In the genomic region with DNA sequence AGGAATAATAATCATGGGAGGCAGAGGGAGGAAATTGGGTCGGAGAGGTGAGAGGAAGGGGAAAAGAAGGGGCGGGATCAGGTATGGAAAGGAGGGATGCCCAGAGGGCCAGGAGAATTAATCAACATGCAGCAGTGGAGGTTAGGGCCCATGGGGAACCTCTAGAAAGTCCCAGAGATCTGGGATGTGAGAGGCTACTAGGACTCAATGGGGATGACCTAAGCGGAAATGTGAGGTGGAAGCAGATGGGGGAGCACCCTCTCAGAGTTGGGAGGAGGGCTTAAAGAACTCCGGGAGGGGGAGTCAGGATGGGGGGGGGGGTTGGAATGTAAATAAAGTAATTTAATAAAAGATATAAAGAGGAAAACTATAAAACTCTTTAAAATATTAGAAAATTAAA, we compare ENCODE assay signal across 8 mouse cellular contexts. TPM values are rescaled to one million over a fixed set of nuclear protein-coding genes. Genes with fewer than 3 reads are reported as not detected.
DNase-seq lines count a peak whose midpoint lies in the region; ATAC-seq and TF ChIP-seq lines count a peak whose summit lies in the region.

No protein-coding gene starts in this region.

- H3K4me1 ChIP-seq in hindbrain, embryonic 11.5 days (replicated peaks; ENCODE audit: control insufficient read depth, insufficient read depth, low read length), result no peaks in the 10 kb centered on the region
- peaks cover 6% of the 10 kb centered on the region for H3K4me1 ChIP-seq in hindbrain, embryonic 16.5 days (ENCODE audit: control insufficient read depth, insufficient read depth, low read depth, low read length)
- H3K4me1 ChIP-seq in ES-Bruce4 (ENCODE audit: control insufficient read depth, insufficient read depth, low read length), result no peaks in the 10 kb centered on the region
- 0 out of 2 replicates have a peak, but pooled peaks cover 5% of the 10 kb centered on the region for H3K4me1 ChIP-seq in embryonic facial prominence, embryonic 12.5 days
- 0 out of 4 replicates have a peak, but pooled peaks cover 0 to 3% of the 10 kb centered on the region in 2 experiments for H3K4me1 ChIP-seq in liver, embryonic 14.5 days (replicated peaks; ENCODE audit: control insufficient read depth in 2 of 2, insufficient read depth in 2 of 2, low read length in 1 of 2)

- H3K27ac ChIP-seq in hindbrain, embryonic 11.5 days (ENCODE audit: low read depth, low read length), result no peak overlapping the region
- no peak overlapping the region for H3K27ac ChIP-seq in hindbrain, embryonic 16.5 days (ENCODE audit: low read depth, low read length)
- H3K27ac ChIP-seq in ES-Bruce4 (ENCODE audit: insufficient read depth, low read length), result peak overlapping the region; percentile 49
- H3K27ac ChIP-seq in embryonic facial prominence, embryonic 12.5 days, result no peak overlapping the region
- no peak overlapping the region for H3K27ac ChIP-seq in liver, embryonic 14.5 days

- H3K36me3 ChIP-seq in hindbrain, embryonic 11.5 days (ENCODE audit: control insufficient read depth, insufficient read depth, low read length), result no peaks in the 10 kb centered on the region
- peaks cover 2% of the 10 kb centered on the region; the same call in 1 of the 2 replicates for H3K36me3 ChIP-seq in hindbrain, embryonic 16.5 days (ENCODE audit: control insufficient read depth, insufficient read depth, low read length)
- peaks cover 3% of the 10 kb centered on the region for H3K36me3 ChIP-seq in ES-Bruce4 (ENCODE audit: control insufficient read depth, insufficient read depth, low read length, poor library complexity, severe bottlenecking)
- 0 out of 2 replicates have a peak, but pooled peaks cover 12% of the 10 kb centered on the region for H3K36me3 ChIP-seq in embryonic facial prominence, embryonic 12.5 days
- H3K36me3 ChIP-seq in liver, embryonic 14.5 days (replicated peaks; ENCODE audit: control insufficient read depth, insufficient read depth, low read depth), result no peaks in the 10 kb centered on the region; the same call in 1 of the 2 replicates

- no peaks in the 10 kb centered on the region for H3K9me3 ChIP-seq in hindbrain, embryonic 11.5 days (ENCODE audit: control insufficient read depth, low read length)
- no peaks in the 10 kb centered on the region for H3K9me3 ChIP-seq in hindbrain, embryonic 16.5 days (ENCODE audit: control insufficient read depth, low read length)
- H3K9me3 ChIP-seq in ES-Bruce4 (replicated peaks; ENCODE audit: control insufficient read depth, insufficient read depth, low read length, poor library complexity, severe bottlenecking), result no peaks in the 10 kb centered on the region
- H3K9me3 ChIP-seq in embryonic facial prominence, embryonic 12.5 days, result no peaks in the 10 kb centered on the region
- H3K9me3 ChIP-seq in liver, embryonic 14.5 days (ENCODE audit: control insufficient read depth, low read length), result no peaks in the 10 kb centered on the region

- H3K9ac ChIP-seq in hindbrain, embryonic 11.5 days (ENCODE audit: low read depth, low read length), result no peak overlapping the region
- no peak overlapping the region for H3K9ac ChIP-seq in hindbrain, embryonic 16.5 days (ENCODE audit: low read depth, low read length)
- peak overlapping the region; percentile 87 for H3K9ac ChIP-seq in ES-Bruce4 (ENCODE audit: low read depth, poor library complexity, severe bottlenecking)
- H3K9ac ChIP-seq in embryonic facial prominence, embryonic 12.5 days, result no peak overlapping the region
- H3K9ac ChIP-seq in liver, embryonic 14.5 days (replicated peaks), result no peak overlapping the region

- 78% methylated on average over 4 of the region's 4 CpGs for WGBS in hindbrain, embryonic 11.5 days
- WGBS in hindbrain, embryonic 16.5 days, result 82% methylated on average over 4 of the region's 4 CpGs
- 72% methylated on average over 4 of the region's 4 CpGs for WGBS in embryonic facial prominence, embryonic 12.5 days
- WGBS in liver, embryonic 14.5 days (ENCODE audit: insufficient replicate concordance), result 67% methylated on average over 4 of the region's 4 CpGs

- intact Hi-C loops in gastrocnemius, postnatal 14 days (cut with DNase I; ENCODE audit: low total_unique reads), result no loop called here

- no peak for ATAC-seq in hindbrain, embryonic 11.5 days (ENCODE audit: low FRiP score)
- ATAC-seq in hindbrain, embryonic 16.5 days, result no peak
- ATAC-seq in embryonic facial prominence, embryonic 12.5 days (ENCODE audit: insufficient number of reproducible peaks, insufficient read depth, low FRiP score, low TSS enrichment), result no peak
- ATAC-seq in liver, embryonic 14.5 days (ENCODE audit: insufficient read depth), result no peak

- no peak for TF ChIP-seq POLR2A in ES-Bruce4 (IDR thresholded peaks at IDR 0.05; ENCODE audit: insufficient read depth, low read length)

- H3K4me3 ChIP-seq in hindbrain, embryonic 11.5 days (ENCODE audit: low read depth, low read length), result peak overlapping the region; percentile 82
- no peak overlapping the region for H3K4me3 ChIP-seq in hindbrain, embryonic 16.5 days (ENCODE audit: low read length)
- H3K4me3 ChIP-seq in ES-Bruce4 (ENCODE audit: low read depth, low read length), result peak overlapping the region; percentile 46
- no peak overlapping the region; the same call in 1 of the 2 replicates for H3K4me3 ChIP-seq in embryonic facial prominence, embryonic 12.5 days
- H3K4me3 ChIP-seq in liver, embryonic 14.5 days (ENCODE audit: insufficient read depth in 1 of 2, low read depth in 2 of 2, low read length in 2 of 2), result peak overlapping the region in 1 of 2 experiments; percentile 99; a peak in 2 of 4 replicates

- H3K4me2 ChIP-seq in hindbrain, embryonic 11.5 days (replicated peaks; ENCODE audit: low read depth, low read length), result no peak overlapping the region; the same call in 1 of the 2 replicates
- H3K4me2 ChIP-seq in hindbrain, embryonic 16.5 days (ENCODE audit: low read length), result no peak overlapping the region; the same call in 1 of the 2 replicates
- peak overlapping the region; percentile 63 for H3K4me2 ChIP-seq in embryonic facial prominence, embryonic 12.5 days (replicated peaks)
- H3K4me2 ChIP-seq in liver, embryonic 14.5 days (ENCODE audit: low read depth), result peak overlapping the region; percentile 80

- TF ChIP-seq EP300 in ES-Bruce4 (IDR thresholded peaks at IDR 0.05; ENCODE audit: insufficient read depth, low read depth, low read length), result no peak
- no peak for TF ChIP-seq EP300 in liver, embryonic 14.5 days (IDR thresholded peaks at IDR 0.05; ENCODE audit: low read depth)

- no peak for TF ChIP-seq CTCF in ES-Bruce4 (IDR thresholded peaks at IDR 0.05; ENCODE audit: low read depth, low read length)
- no peak for TF ChIP-seq CTCF in liver, embryonic 14.5 days (IDR thresholded peaks at IDR 0.05; ENCODE audit: low read depth)

- no peak for DNase-seq in hindbrain, embryonic 11.5 days (ENCODE audit: low spot score)
- DNase-seq in liver, embryonic 14.5 days (ENCODE audit: low read depth in 3 of 3, low spot score in 3 of 3), result no peak
- DNase-seq in gastrocnemius, postnatal 14 days, result no peak
- DNase-seq in adrenal gland, postnatal 36 days, result no peak
- DNase-seq in spleen, adult 12 weeks (ENCODE audit: low spot score), result no peak

- H3K27me3 ChIP-seq in hindbrain, embryonic 11.5 days (ENCODE audit: control insufficient read depth, insufficient read depth, low read length), result no peaks in the 10 kb centered on the region
- no peaks in the 10 kb centered on the region for H3K27me3 ChIP-seq in hindbrain, embryonic 16.5 days (replicated peaks; ENCODE audit: control insufficient read depth, insufficient read depth, low read length)
- H3K27me3 ChIP-seq in ES-Bruce4 (ENCODE audit: control insufficient read depth, insufficient read depth, low read length, poor library complexity, severe bottlenecking), result no peaks in the 10 kb centered on the region
- H3K27me3 ChIP-seq in embryonic facial prominence, embryonic 12.5 days, result no peaks in the 10 kb centered on the region
- no peaks in the 10 kb centered on the region for H3K27me3 ChIP-seq in liver, embryonic 14.5 days (ENCODE audit: control insufficient read depth, insufficient read depth, low read length)

RNA-seq across cellular contexts. Expression of a gene that starts 0.9 kb away (rescaled TPM):
- 15.5 and 35.8 TPM in 2 replicates for polyA plus RNA-seq in hindbrain, embryonic 11.5 days (2014; fragmentation: Nextera tagmentation; extraction: Ambion mirVana)
- polyA plus RNA-seq in hindbrain, embryonic 16.5 days (2015; fragmentation: Nextera tagmentation; extraction: Ambion mirVana), result 12.9 and 13.9 TPM in 2 replicates
- 46.9 and 59.3 TPM in 2 replicates for polyA plus RNA-seq in ES-Bruce4 (2011; ENCODE audit: insufficient read depth, insufficient read length, low read depth, missing spikeins)
- polyA plus RNA-seq in embryonic facial prominence, embryonic 12.5 days (2016; fragmentation: Nextera tagmentation; extraction: Ambion mirVana), result 26.5 and 29.0 TPM in 2 replicates
- polyA plus RNA-seq in liver, embryonic 14.5 days (2012; rRNA removed), result 2.5 and 3.2 TPM in 2 replicates
- polyA plus RNA-seq in liver, embryonic 14.5 days (2014; fragmentation: Nextera tagmentation; extraction: Ambion mirVana), result 4.5 and 5.3 TPM in 2 replicates
- total RNA-seq in gastrocnemius, postnatal 14 days (2021), result 10 to 100 TPM; 10.3 to 11.0 TPM
- 10 to 100 TPM; 22.8 to 24.0 TPM for total RNA-seq in adrenal gland, postnatal 36 days (2021)

Comparison
In these comparisons a context has a peak if more than half of its experiments do, and no peak if none do; other contexts are left out.
1. H3K4me3 ChIP-seq: peak in hindbrain, embryonic 11.5 days (single experiment) and ES-Bruce4 (single experiment); none in hindbrain, embryonic 16.5 days (single experiment) and embryonic facial prominence, embryonic 12.5 days (single experiment).
2. H3K4me2 ChIP-seq: peak in embryonic facial prominence, embryonic 12.5 days (single experiment) and liver, embryonic 14.5 days (single experiment); none in hindbrain, embryonic 11.5 days (single experiment) and hindbrain, embryonic 16.5 days (single experiment).